Mouse (Mus musculus) ES-E14 (cell line): Measurements from ENCODE around the gene Senp3. TPM values are rescaled to one million over a fixed set of nuclear protein-coding genes. Genes with fewer than 3 reads are reported as not detected.

Experiments used
- DNase-seq: peaks from one replicate; pipeline ENCODE4 v3.0.0-alpha.2; 2013; ENCODE audit warnings: low read depth, low spot score
- H3K27ac ChIP-seq: 2 replicates; pipeline ENCODE4 v1.5.1; 2012; ENCODE audit warnings: low read depth, mild to moderate bottlenecking, low read length, moderate library complexity, mixed read lengths; ENCODE audit not compliant: poor library complexity, insufficient read depth, severe bottlenecking
- H3K36me3 ChIP-seq: 2 replicates; pipeline ENCODE4 v1.6.1; 2012; ENCODE audit warnings: mild to moderate bottlenecking, low read length, moderate library complexity, mixed read lengths; ENCODE audit not compliant: control insufficient read depth, poor library complexity, insufficient read depth, severe bottlenecking
- H3K4me1 ChIP-seq, 2 experiments: fragments of 150-350 bp in 1 of 2; sonication (generic) in 1 of 2; 2 replicates each; pipeline ENCODE4 v1.6.1; 2012; ENCODE audit warnings: low read length in 2 of 2, mild to moderate bottlenecking in 1 of 2, mixed read lengths in 1 of 2; ENCODE audit not compliant: control insufficient read depth in 2 of 2, insufficient read depth in 2 of 2, poor library complexity in 1 of 2
- H3K4me3 ChIP-seq, 2 experiments: fragments of 150-350 bp in 1 of 2; sonication (generic) in 1 of 2; 2 replicates each; pipeline ENCODE4 v1.5.1; 2012; ENCODE audit warnings: low read length in 2 of 2, low read depth in 1 of 2, mild to moderate bottlenecking in 1 of 2, mixed read lengths in 1 of 2; ENCODE audit not compliant: insufficient read depth in 1 of 2, poor library complexity in 1 of 2, severe bottlenecking in 1 of 2
- H3K9ac ChIP-seq: 2 replicates; pipeline ENCODE4 v1.6.1; 2012; ENCODE audit warnings: low read depth, mild to moderate bottlenecking, low read length, mixed read lengths; ENCODE audit not compliant: poor library complexity, insufficient read depth, severe bottlenecking
- H3K9me3 ChIP-seq: fragments of 150-350 bp; sonication (generic); 2 replicates; pipeline ENCODE4 v1.6.1; 2012; ENCODE audit warnings: low read depth, mild to moderate bottlenecking, low read length; ENCODE audit not compliant: control insufficient read depth, insufficient read depth
- CHD2 ChIP-seq: IDR thresholded peaks from 2 replicates; pipeline ENCODE4 v1.6.1; 2014; ENCODE audit warnings: mild to moderate bottlenecking, low read depth, low read length, inconsistent platforms
- HCFC1 ChIP-seq: IDR thresholded peaks from 2 replicates; pipeline ENCODE4 v1.6.1; 2012; ENCODE audit warnings: low read length, inconsistent platforms, borderline replicate concordance; ENCODE audit not compliant: insufficient read depth
- MAFK ChIP-seq: IDR thresholded peaks from 2 replicates; pipeline ENCODE4 v1.6.1; 2014; ENCODE audit warnings: mild to moderate bottlenecking, low read depth, low read length, inconsistent platforms; ENCODE audit not compliant: insufficient read depth
- ZC3H11A ChIP-seq: IDR thresholded peaks from 2 replicates; pipeline ENCODE4 v1.6.1; 2012; ENCODE audit warnings: low read depth, mild to moderate bottlenecking, inconsistent platforms, low read length, borderline replicate concordance
- ZNF384 ChIP-seq: IDR thresholded peaks from 2 replicates; pipeline ENCODE4 v1.6.1; 2012; ENCODE audit warnings: low read depth, low read length, inconsistent platforms
- in situ Hi-C, 2 experiments: fragments of 600-800 bp; cut with MboI; formaldehyde crosslinking; loops; one replicate each; pipeline ENCODE4 v1.15.1; 2025; ENCODE audit warnings: low sequenced_read_pairs in 2 of 2, inconsistent platforms in 1 of 2; ENCODE audit not compliant: unreplicated experiment in 2 of 2
- total RNA-seq: library from RNA; depleted of rRNA; stranded (reverse); fragments of 300-350 nt; gene quantifications from 2 replicates; pipeline ENCODE4 v1.2.3, GENCODE M21; 2012

Senp3 gene
- total RNA-seq, 1 experiment = 282 TPM

DNA sequence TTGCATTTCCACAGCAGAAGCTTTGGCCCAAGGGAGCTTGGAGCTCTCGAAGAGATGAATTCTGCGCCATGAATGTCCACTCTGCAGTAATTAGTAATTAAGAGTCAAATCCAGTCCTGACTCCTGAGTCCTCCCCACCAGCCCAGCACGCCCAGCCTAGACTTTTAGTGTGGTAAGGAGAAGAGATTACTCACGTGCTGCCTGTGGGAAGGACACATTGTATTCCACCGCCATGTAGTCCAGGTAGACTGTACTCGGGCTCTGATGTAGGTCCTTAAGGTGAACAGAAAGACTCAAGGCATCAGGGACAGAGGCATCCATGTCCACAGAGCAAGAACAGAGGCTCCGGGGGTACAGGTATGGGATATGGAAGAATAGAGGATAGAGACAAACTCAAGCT, 17.0 kb downstream of the Senp3 start:
- DNase-seq = no peak
- H3K36me3 ChIP-seq = peaks cover 36% of the 10 kb centered on the region
- in situ Hi-C loops = no loop called here
- no peaks in the 10 kb centered on the region for H3K9me3 ChIP-seq
- no peak overlapping the region for H3K4me3 ChIP-seq
- no peak for TF ChIP-seq MAFK
- TF ChIP-seq CHD2 = no peak
- TF ChIP-seq HCFC1 = no peak
- no peak for TF ChIP-seq ZC3H11A
- no peak overlapping the region; the same call in 1 of the 2 replicates for H3K27ac ChIP-seq
- no peak overlapping the region for H3K9ac ChIP-seq
- H3K4me1 ChIP-seq = peaks cover 0 to 11% of the 10 kb centered on the region in 2 experiments; a peak in 1 of 4 replicates

DNA sequence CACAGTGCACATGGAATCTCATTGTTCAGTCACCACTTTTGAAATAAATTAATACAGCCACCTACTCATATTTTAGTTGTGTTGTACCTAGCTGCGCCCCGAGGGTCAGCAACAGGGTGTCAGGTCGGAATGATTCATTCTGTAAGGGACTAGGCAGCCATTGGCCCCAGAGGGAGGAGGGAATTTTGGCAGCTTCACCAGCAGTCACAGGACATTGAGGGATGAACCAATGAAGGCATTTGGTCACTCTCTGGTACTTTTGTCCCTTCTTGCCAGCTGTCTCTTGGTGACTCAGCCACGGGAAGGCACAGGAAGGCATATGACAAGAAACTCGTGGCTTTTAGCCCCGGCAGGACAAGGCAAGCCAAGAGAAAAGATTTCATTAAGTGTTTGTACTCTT, 18.1 kb downstream of the Senp3 start:
- Histone ChIP-seq H3K9ac (peak overlapping the region; percentile 81; the same call in 1 of the 2 replicates), H3K9me3 (no peaks in the 10 kb centered on the region), H3K4me1 (peaks cover 0 to 10% of the 10 kb centered on the region in 2 experiments; a peak in 1 of 4 replicates), H3K27ac (peak overlapping the region; percentile 96; the same call in 1 of the 2 replicates), H3K36me3 (peaks cover 27% of the 10 kb centered on the region), H3K4me3 (no peak overlapping the region)
- DNase-seq = no peak
- TF ChIP-seq CHD2 = no peak
- TF ChIP-seq ZC3H11A = no peak
- TF ChIP-seq ZNF384 = no peak
- TF ChIP-seq HCFC1 = no peak
- no peak for TF ChIP-seq MAFK
- in situ Hi-C loops = no loop called here

- H3K9me3 ChIP-seq = no peaks in the 10 kb centered on the region
- DNase-seq = no peak
- in situ Hi-C loops = no loop called here
- peak overlapping the region; percentile 96 for H3K27ac ChIP-seq
- H3K4me1 ChIP-seq = peaks cover 0 to 13% of the 10 kb centered on the region in 2 experiments; a peak in 1 of 4 replicates
- no peak for TF ChIP-seq ZC3H11A
- TF ChIP-seq MAFK = no peak
- H3K4me3 ChIP-seq = peak overlapping the region; percentile 85 to 87
- H3K36me3 ChIP-seq = peaks cover 27% of the 10 kb centered on the region
- H3K9ac ChIP-seq = peak overlapping the region; percentile 81
These were observed 18.8 kb downstream of the Senp3 start for GRCm38 (mm10) chr11:69662967-69663671.

DNA sequence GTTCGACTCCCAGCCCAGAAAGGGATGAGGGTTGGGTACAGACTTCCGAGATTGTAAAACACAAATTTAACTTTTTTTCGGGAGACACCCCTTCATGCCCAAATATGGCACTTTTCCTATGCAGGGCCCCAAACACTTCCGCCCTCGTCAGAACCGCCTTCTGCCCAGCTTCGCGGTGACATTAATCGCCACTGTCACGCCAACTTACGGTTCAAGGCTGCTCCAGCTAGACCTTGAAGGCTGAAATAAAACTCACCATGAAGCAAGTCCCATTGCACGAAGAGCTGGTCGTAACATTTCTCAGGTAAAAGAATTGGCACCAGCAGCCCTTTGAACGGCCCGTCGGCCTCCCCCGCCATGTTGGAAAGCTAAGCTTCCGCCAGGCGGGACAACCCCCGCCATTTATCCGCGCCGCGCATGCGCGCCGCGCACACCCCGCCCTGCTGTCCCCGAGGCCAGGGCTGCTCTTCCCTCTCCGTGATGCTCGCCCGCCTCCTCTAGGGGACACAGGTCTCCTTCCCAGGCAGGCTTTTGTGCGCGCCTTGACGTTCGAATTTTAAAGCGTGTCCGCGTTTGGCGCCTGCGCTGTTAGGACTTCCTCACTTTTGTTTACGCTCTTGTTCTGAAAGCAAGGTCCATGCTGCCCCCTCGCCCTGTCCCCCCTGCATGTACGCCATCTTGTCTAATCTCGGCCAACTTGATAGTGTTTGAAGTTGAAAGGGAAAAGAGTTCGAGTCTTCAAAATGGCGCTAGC, 19.5 kb downstream of the Senp3 start, which contains the start of gene Mpdu1:
Gene Mpdu1 (minus strand): TSS at position 430 of the 754 bp plus-strand sequence.
- H3K9ac ChIP-seq = peak within 1 kb of the TSS; percentile 94
- H3K27ac ChIP-seq = peak within 1 kb of the TSS; percentile 96
- H3K9me3 ChIP-seq = no peaks in the 10 kb centered on the region
- DNase-seq = peak; percentile 90
- peak; percentile 36; the same call in 1 of the 2 replicates for TF ChIP-seq ZNF384
- TF ChIP-seq ZC3H11A = no peak
- TF ChIP-seq HCFC1 = peak; percentile 61; the same call in 1 of the 2 replicates
- peaks cover 23% of the 10 kb centered on the region for H3K36me3 ChIP-seq
- H3K4me3 ChIP-seq = peak within 1 kb of the TSS; percentile 85 to 87
- in situ Hi-C loops = no loop called here
- H3K4me1 ChIP-seq = peaks cover 0 to 13% of the 10 kb centered on the region in 2 experiments; a peak in 2 of 4 replicates
